15 mouse cellular contexts compared by ENCODE assay signal in genomic region chr1:54887873-54888272, GRCm38 (mm10). TPM values are rescaled to one million over a fixed set of nuclear protein-coding genes. Genes with fewer than 3 reads are reported as not detected.
DNase-seq lines count a peak whose midpoint lies in the region; ATAC-seq lines count a peak whose summit lies in the region.
"Had no signal": no experiment of that assay in that cellular context is flagged by ENCODE, and none has a peak within 500 bp of the region (broad histone marks: within the 10 kb centered on the region; RNA-seq: fewer than 3 reads in every experiment).

No protein-coding gene starts in this region.

- WGBS in heart, embryonic 15.5 days: 57% methylated on average over 3 of the region's 3 CpGs
- WGBS in heart, embryonic 10.5 days: 79% methylated on average over 3 of the region's 3 CpGs
- 50% methylated on average over 3 of the region's 3 CpGs for WGBS in lung, embryonic 15.5 days
- 48% methylated on average over 3 of the region's 3 CpGs for WGBS in embryonic facial prominence, embryonic 13.5 days
- WGBS in limb, embryonic 15.5 days: 42% methylated on average over 3 of the region's 3 CpGs

- H3K9me3 ChIP-seq in heart, embryonic 15.5 days (replicated peaks): no peaks in the 10 kb centered on the region
- H3K9me3 ChIP-seq in heart, embryonic 10.5 days: no peaks in the 10 kb centered on the region
- H3K9me3 ChIP-seq in lung, embryonic 15.5 days: no peaks in the 10 kb centered on the region
- H3K9me3 ChIP-seq in embryonic facial prominence, embryonic 13.5 days: no peaks in the 10 kb centered on the region
- H3K9me3 ChIP-seq in limb, embryonic 15.5 days: no peaks in the 10 kb centered on the region
- H3K9me3 ChIP-seq: limb, embryonic 12.5 days; neural tube, embryonic 13.5 days had no signal

- H3K4me1 ChIP-seq in heart, embryonic 15.5 days (replicated peaks): peaks cover 15% of the 10 kb centered on the region
- peaks cover 23% of the 10 kb centered on the region for H3K4me1 ChIP-seq in heart, embryonic 10.5 days
- H3K4me1 ChIP-seq in lung, embryonic 15.5 days: peaks cover 29% of the 10 kb centered on the region
- peaks cover 21% of the 10 kb centered on the region for H3K4me1 ChIP-seq in embryonic facial prominence, embryonic 13.5 days
- peaks cover 18% of the 10 kb centered on the region for H3K4me1 ChIP-seq in limb, embryonic 15.5 days

- ATAC-seq in heart, embryonic 15.5 days (replicated peaks; ENCODE audit: insufficient number of reproducible peaks, insufficient read depth, low FRiP score, low read depth): no peak
- ATAC-seq in lung, embryonic 15.5 days (ENCODE audit: borderline replicate concordance, extremely low read depth, low FRiP score, low TSS enrichment): peak; percentile 91
- no peak for ATAC-seq in embryonic facial prominence, embryonic 13.5 days (ENCODE audit: insufficient number of reproducible peaks, insufficient read depth, low FRiP score, low TSS enrichment, low read depth)
- ATAC-seq in limb, embryonic 15.5 days (ENCODE audit: insufficient number of reproducible peaks, low FRiP score, low TSS enrichment, low read depth): peak; percentile 65
- ATAC-seq: forebrain, embryonic 14.5 days had no signal

- H3K27me3 ChIP-seq in heart, embryonic 15.5 days: no peaks in the 10 kb centered on the region
- H3K27me3 ChIP-seq in heart, embryonic 10.5 days (ENCODE audit: insufficient read depth, poor library complexity, severe bottlenecking): no peaks in the 10 kb centered on the region
- H3K27me3 ChIP-seq in lung, embryonic 15.5 days: peaks cover 7% of the 10 kb centered on the region; the same call in 1 of the 2 replicates
- no peaks in the 10 kb centered on the region for H3K27me3 ChIP-seq in embryonic facial prominence, embryonic 13.5 days
- no peaks in the 10 kb centered on the region for H3K27me3 ChIP-seq in limb, embryonic 15.5 days
- H3K27me3 ChIP-seq: limb, embryonic 12.5 days; neural tube, embryonic 13.5 days had no signal

- no peak for DNase-seq in heart, embryonic 10.5 days (ENCODE audit: low spot score)
- no peak for DNase-seq in lung, postnatal 14 days
- DNase-seq in retina, embryonic 14.5 days (ENCODE audit: low spot score): no peak
- DNase-seq: adrenal gland, postnatal 25 days; cerebellum, adult 2 months; kidney, adult 11 months; kidney, postnatal 25 days; layer of hippocampus, adult 9-11 months had no signal

- no peaks in the 10 kb centered on the region for H3K36me3 ChIP-seq in heart, embryonic 15.5 days
- H3K36me3 ChIP-seq in heart, embryonic 10.5 days: no peaks in the 10 kb centered on the region
- no peaks in the 10 kb centered on the region for H3K36me3 ChIP-seq in lung, embryonic 15.5 days
- H3K36me3 ChIP-seq in embryonic facial prominence, embryonic 13.5 days: no peaks in the 10 kb centered on the region
- no peaks in the 10 kb centered on the region for H3K36me3 ChIP-seq in limb, embryonic 15.5 days
- H3K36me3 ChIP-seq: limb, embryonic 12.5 days; neural tube, embryonic 13.5 days had no signal

- H3K27ac ChIP-seq in heart, embryonic 15.5 days: 0 out of 2 replicates have a peak overlapping the region, but pooled peaks have one; percentile 25
- H3K27ac ChIP-seq in heart, embryonic 10.5 days: no peak overlapping the region
- peak overlapping the region; percentile 58 for H3K27ac ChIP-seq in lung, embryonic 15.5 days
- H3K27ac ChIP-seq in embryonic facial prominence, embryonic 13.5 days: peak overlapping the region; percentile 73
- H3K27ac ChIP-seq in limb, embryonic 15.5 days: peak overlapping the region; percentile 80; the same call in 1 of the 2 replicates
- H3K27ac ChIP-seq: limb, embryonic 12.5 days had no signal

- H3K4me3 ChIP-seq in heart, embryonic 15.5 days: no peak overlapping the region
- H3K4me3 ChIP-seq in heart, embryonic 10.5 days: no peak overlapping the region
- no peak overlapping the region for H3K4me3 ChIP-seq in lung, embryonic 15.5 days
- no peak overlapping the region for H3K4me3 ChIP-seq in embryonic facial prominence, embryonic 13.5 days
- H3K4me3 ChIP-seq in limb, embryonic 15.5 days: no peak overlapping the region
- H3K4me3 ChIP-seq: limb, embryonic 12.5 days; neural tube, embryonic 13.5 days had no signal

- no peak overlapping the region for H3K4me2 ChIP-seq in heart, embryonic 15.5 days
- no peak overlapping the region for H3K4me2 ChIP-seq in lung, embryonic 15.5 days
- H3K4me2 ChIP-seq in embryonic facial prominence, embryonic 13.5 days: 0 out of 2 replicates have a peak overlapping the region, but pooled peaks have one; percentile 3
- H3K4me2 ChIP-seq in limb, embryonic 15.5 days: no peak overlapping the region
- H3K4me2 ChIP-seq: limb, embryonic 12.5 days; neural tube, embryonic 13.5 days had no signal

- no peak overlapping the region for H3K9ac ChIP-seq in heart, embryonic 15.5 days
- H3K9ac ChIP-seq in lung, embryonic 15.5 days: no peak overlapping the region
- H3K9ac ChIP-seq in embryonic facial prominence, embryonic 13.5 days: no peak overlapping the region
- no peak overlapping the region for H3K9ac ChIP-seq in limb, embryonic 15.5 days
- H3K9ac ChIP-seq: limb, embryonic 12.5 days; neural tube, embryonic 13.5 days had no signal

RNA-seq across cellular contexts. Expression of gene Ankrd44, which starts 38.3 kb away (rescaled TPM):
- 7.5 and 9.7 TPM in 2 replicates for polyA plus RNA-seq in heart, embryonic 15.5 days (2015; fragmentation: Nextera tagmentation; extraction: Ambion mirVana)
- 10.9 and 11.9 TPM in 2 replicates for polyA plus RNA-seq in heart, embryonic 10.5 days (2016; fragmentation: Nextera tagmentation; extraction: Ambion mirVana)
- 16.6 and 18.0 TPM in 2 replicates for polyA plus RNA-seq in lung, embryonic 15.5 days (2015; fragmentation: Nextera tagmentation; extraction: Ambion mirVana)
- 25.8 and 36.7 TPM in 2 replicates for polyA plus RNA-seq in embryonic facial prominence, embryonic 13.5 days (2015; fragmentation: Nextera tagmentation; extraction: Ambion mirVana)
- 19.1 and 20.2 TPM in 2 replicates for polyA plus RNA-seq in limb, embryonic 15.5 days (2015; fragmentation: Nextera tagmentation; extraction: Ambion mirVana)

Comparison
In these comparisons a context has a peak if more than half of its experiments do, and no peak if none do; other contexts are left out.
1. ATAC-seq: peak in lung, embryonic 15.5 days (single experiment) and limb, embryonic 15.5 days (single experiment); none in heart, embryonic 15.5 days (single experiment) and embryonic facial prominence, embryonic 13.5 days (single experiment).